Mouse (Mus musculus): ENCODE measurements at regions not wholly inside any gene's neighbourhood (a gene's known extent, or its start where the extent isn't known, plus 50 kb on each side); places are given as distances from the start of the nearest gene placed in this dataset.

GRCm38 (mm10) chr9:61151201-61151600 is 221.0 kb upstream of the Tle3 start:
- TF ChIP-seq GATA1 (IDR thresholded peaks at IDR 0.05; ENCODE audit: borderline replicate concordance, low read length) (no peak), CTCF (IDR thresholded peaks at IDR 0.05; ENCODE audit: low read depth, low read length) (no peak)
